Mouse (Mus musculus): ENCODE measurements around the gene Fggy.

Fggy gene

GRCm38 (mm10) chr4:95729142-95729826, 172.0 kb downstream of the Fggy start:
- no peak for DNase-seq (ENCODE audit: low spot score)

GRCm38 (mm10) chr4:95731110-95731509, 173.8 kb downstream of the Fggy start:
- DNase-seq (ENCODE audit: low spot score): no peak

- DNase-seq (ENCODE audit: low spot score): no peak
Measured at GRCm38 (mm10) chr4:95733397-95734249, 176.3 kb downstream of the Fggy start.

- DNase-seq (ENCODE audit: low spot score): no peak
Measured at GRCm38 (mm10) chr4:95735967-95736366, 178.7 kb downstream of the Fggy start.

- no peak for DNase-seq (ENCODE audit: low spot score)
Measured at GRCm38 (mm10) chr4:95736674-95737073, 179.4 kb downstream of the Fggy start.

- DNase-seq (ENCODE audit: low spot score): no peak
Measured at GRCm38 (mm10) chr4:95738179-95738578, 180.9 kb downstream of the Fggy start.

GRCm38 (mm10) chr4:95738725-95739124, 181.4 kb downstream of the Fggy start:
- DNase-seq (ENCODE audit: low spot score): no peak

- DNase-seq (ENCODE audit: low spot score): no peak
Measured at GRCm38 (mm10) chr4:95741115-95741734, 183.9 kb downstream of the Fggy start.

GRCm38 (mm10) chr4:95742986-95743385, 185.7 kb downstream of the Fggy start:
- peak; percentile 57 for DNase-seq (ENCODE audit: low spot score)

GRCm38 (mm10) chr4:95746954-95747353, 189.6 kb downstream of the Fggy start:
- no peak for DNase-seq (ENCODE audit: low spot score)

- DNase-seq (ENCODE audit: low spot score): no peak
Measured at GRCm38 (mm10) chr4:95747415-95748202, 190.3 kb downstream of the Fggy start.

GRCm38 (mm10) chr4:95750186-95750585, 192.9 kb downstream of the Fggy start:
- DNase-seq (ENCODE audit: low spot score): no peak

GRCm38 (mm10) chr4:95752538-95753188, 195.4 kb downstream of the Fggy start:
- no peak for DNase-seq (ENCODE audit: low spot score)

GRCm38 (mm10) chr4:95759027-95759731, 201.9 kb downstream of the Fggy start:
- DNase-seq (ENCODE audit: low spot score): no peak

- DNase-seq (ENCODE audit: low spot score): no peak
Measured at GRCm38 (mm10) chr4:95765359-95765758, 208.1 kb downstream of the Fggy start.

GRCm38 (mm10) chr4:95770469-95770868, 213.2 kb downstream of the Fggy start:
- no peak for DNase-seq (ENCODE audit: low spot score)

- DNase-seq (ENCODE audit: low spot score): no peak
Measured at GRCm38 (mm10) chr4:95771542-95771941, 214.2 kb downstream of the Fggy start.

GRCm38 (mm10) chr4:95771945-95772344, 214.6 kb downstream of the Fggy start:
- DNase-seq (ENCODE audit: low spot score): no peak

GRCm38 (mm10) chr4:95772663-95773062, 215.4 kb downstream of the Fggy start:
- DNase-seq (ENCODE audit: low spot score): no peak

- no peak for DNase-seq (ENCODE audit: low spot score)
Measured at GRCm38 (mm10) chr4:95775574-95775973, 218.3 kb downstream of the Fggy start.

- no peak for DNase-seq (ENCODE audit: low spot score)
Measured at GRCm38 (mm10) chr4:95777839-95778238, 220.5 kb downstream of the Fggy start.

Measured in testis, postnatal 10 days (tissue).